Mouse (Mus musculus): ENCODE measurements around the gene Zfp960.
"Not testable (repeated sequence)": the region's sequence is repeated elsewhere in the genome, so short reads cannot be mapped to it uniquely, and the experiment has no call there.

The Zfp960 gene

DNA sequence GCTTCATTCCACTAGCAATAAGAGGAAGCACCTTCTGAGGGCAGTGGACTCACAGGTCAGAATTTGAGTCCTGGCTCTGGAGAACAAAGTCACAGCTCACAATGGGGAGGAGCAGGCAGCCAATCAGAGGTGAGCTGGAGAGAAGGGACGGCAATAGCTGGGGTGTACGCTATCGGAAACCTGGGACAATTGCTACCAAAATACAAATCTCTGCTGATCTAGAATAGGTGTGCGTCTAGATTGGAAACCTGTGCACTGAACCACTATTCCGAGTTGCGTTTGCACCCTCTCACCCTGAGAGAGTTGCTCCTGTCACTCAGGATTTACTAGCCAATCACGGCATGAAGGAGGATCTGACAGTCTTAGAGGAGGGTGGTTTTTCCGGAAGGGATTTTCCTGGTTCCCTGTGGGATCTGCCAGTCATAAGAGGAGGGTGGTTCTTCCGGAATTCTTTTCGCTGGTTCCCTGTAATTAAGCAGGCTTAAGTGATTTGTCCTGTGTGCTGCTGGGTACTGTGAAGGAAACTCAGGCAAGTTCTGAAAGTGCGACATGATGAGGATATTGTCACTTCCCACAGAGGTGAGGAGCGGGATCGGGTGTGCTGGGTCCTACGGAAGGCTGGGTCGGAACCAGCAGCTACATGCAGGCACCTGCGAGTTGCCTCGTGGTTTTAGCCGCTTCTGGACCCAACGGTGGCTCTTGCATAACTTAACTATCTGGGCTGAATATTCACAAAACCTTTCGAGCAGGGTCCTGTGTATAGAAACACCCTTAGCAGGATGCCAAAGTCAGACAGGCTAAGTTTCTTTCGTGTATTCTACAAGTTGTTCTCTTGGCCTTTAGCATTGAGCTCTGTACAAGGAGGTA, at the start of gene Zfp960:
Gene Zfp960, plus strand, starts transcription at position 486 of the 867 bp plus-strand sequence.
- not testable (repeated sequence) for DNase-seq (ENCODE audit: extremely low read depth, low read depth)

DNA sequence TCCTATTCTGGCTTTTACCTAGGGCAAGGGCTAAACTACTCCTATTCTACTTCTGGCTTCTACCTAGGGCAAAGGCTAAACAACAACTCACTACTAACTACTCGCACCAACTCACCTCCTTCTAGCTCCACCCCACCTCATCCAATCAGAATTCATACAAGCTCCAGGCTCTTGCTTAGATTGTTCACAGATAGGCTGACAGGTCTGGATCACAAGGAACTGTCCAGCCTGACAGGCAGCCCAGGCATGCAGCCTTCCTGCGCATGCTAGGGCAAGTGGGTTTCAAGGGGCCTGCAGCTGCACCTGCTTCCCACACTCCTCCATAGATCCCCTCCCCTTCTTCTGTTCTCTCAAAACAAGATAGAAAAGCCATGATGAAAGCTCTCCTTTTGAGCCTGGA, 45.8 kb upstream of the Zfp960 start:
- not testable (repeated sequence) for DNase-seq (ENCODE audit: extremely low read depth, low read depth)

DNA sequence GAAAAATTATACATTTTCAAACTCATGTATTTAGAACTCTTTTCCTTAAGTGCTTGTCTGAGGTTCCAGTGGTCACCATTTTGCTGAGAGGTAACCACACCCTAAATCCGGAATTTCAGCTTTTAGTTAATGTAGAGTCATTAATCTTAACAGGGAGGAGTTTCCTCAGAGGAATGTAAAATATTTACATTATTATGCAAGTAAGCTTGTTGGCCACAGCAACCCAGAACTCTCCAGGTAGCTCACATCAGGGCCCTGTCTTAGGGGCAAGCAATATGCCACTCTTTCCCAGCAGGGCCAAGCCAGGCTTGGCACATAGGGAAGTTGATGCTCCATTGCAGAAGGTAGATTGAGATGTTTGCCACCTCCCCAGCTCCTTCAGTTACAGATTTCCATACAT, 4.3 kb upstream of the Zfp960 start:
- not testable (repeated sequence) for DNase-seq (ENCODE audit: extremely low read depth, low read depth)

DNA sequence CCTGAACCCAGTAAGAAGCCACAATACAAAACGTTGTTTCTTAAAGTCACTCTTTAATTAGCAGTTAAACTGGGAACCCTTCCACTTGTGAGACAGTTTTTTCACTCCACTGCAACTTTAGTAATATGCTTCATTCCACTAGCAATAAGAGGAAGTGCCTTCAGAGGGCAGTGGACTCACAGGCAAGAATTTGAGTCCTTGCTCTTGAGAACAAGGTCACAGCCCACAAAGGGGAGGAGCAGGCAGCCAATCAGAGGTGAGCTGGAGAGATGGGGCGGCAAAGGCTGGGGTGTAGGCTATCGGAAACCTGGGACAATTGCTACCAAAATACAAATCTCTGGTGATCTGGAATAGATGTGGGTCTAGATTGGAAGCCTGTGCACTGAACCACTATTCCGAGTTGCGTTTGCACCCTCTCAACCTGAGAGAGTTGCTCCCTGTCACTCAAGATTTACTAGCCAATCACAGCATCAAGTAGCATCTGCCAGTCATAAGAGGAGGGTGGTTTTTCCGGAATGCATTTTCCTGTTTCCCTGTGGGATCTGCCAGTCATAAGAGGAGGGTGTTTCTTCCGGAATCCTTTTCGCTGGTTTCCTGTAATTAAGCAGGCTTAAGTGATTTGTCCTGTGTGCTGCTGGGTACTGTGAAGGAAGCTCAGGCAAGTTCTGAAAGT, 57.1 kb downstream of the Zfp960 start, which contains the start of gene Zfp97:
Gene Zfp97, plus strand, starts transcription at position 586 of the 673 bp plus-strand sequence.
- DNase-seq (ENCODE audit: extremely low read depth, low read depth) = not testable (repeated sequence)
